Mouse (Mus musculus): Measurements from ENCODE around the gene Depdc5. TPM values are rescaled to one million over a fixed set of nuclear protein-coding genes. Genes with fewer than 3 reads are reported as not detected.
"Not testable (repeated sequence)": the region's sequence is repeated elsewhere in the genome, so short reads cannot be mapped to it uniquely, and the experiment has no call there.

Depdc5 gene
- polyA plus RNA-seq, 1 experiment from 2014 or later = 32.1 TPM

GRCm38 (mm10) chr5:32869389-32870024 lies 6.0 kb downstream of the Depdc5 start:
- Histone ChIP-seq H3K27ac (ENCODE audit: low read length) (no peak overlapping the region), H3K4me1 (replicated peaks; ENCODE audit: control insufficient read depth, insufficient read depth, low read length) (peaks cover 4% of the 10 kb centered on the region), H3K9ac (replicated peaks; ENCODE audit: low read depth, low read length) (no peak overlapping the region), H3K4me3 (replicated peaks; ENCODE audit: low read length) (no peak overlapping the region), H3K36me3 (ENCODE audit: control insufficient read depth, insufficient read depth) (peaks cover 3% of the 10 kb centered on the region), H3K27me3 (replicated peaks; ENCODE audit: control insufficient read depth, insufficient read depth, low read length) (no peaks in the 10 kb centered on the region), H3K4me2 (ENCODE audit: low read length) (no peak overlapping the region), H3K9me3 (ENCODE audit: control insufficient read depth, low read length) (no peaks in the 10 kb centered on the region)
- ATAC-seq = no peak
- WGBS = 100% methylated on average over 5 of the region's 5 CpGs

- Histone ChIP-seq H3K9ac (replicated peaks; ENCODE audit: low read depth, low read length) (no peak overlapping the region), H3K27ac (ENCODE audit: low read length) (no peak overlapping the region), H3K4me3 (replicated peaks; ENCODE audit: low read length) (no peak overlapping the region), H3K27me3 (replicated peaks; ENCODE audit: control insufficient read depth, insufficient read depth, low read length) (no peaks in the 10 kb centered on the region), H3K4me2 (ENCODE audit: low read length) (no peak overlapping the region), H3K36me3 (ENCODE audit: control insufficient read depth, insufficient read depth) (peaks cover 4% of the 10 kb centered on the region), H3K9me3 (ENCODE audit: control insufficient read depth, low read length) (no peaks in the 10 kb centered on the region), H3K4me1 (replicated peaks; ENCODE audit: control insufficient read depth, insufficient read depth, low read length) (no peaks in the 10 kb centered on the region)
- WGBS = 97% methylated on average over 5 of the region's 5 CpGs
- ATAC-seq = no peak
Observed at GRCm38 (mm10) chr5:32872346-32872745, 8.8 kb downstream of the Depdc5 start.

- Histone ChIP-seq H3K4me2 (ENCODE audit: low read length) (no peak overlapping the region), H3K4me3 (replicated peaks; ENCODE audit: low read length) (no peak overlapping the region), H3K9ac (replicated peaks; ENCODE audit: low read depth, low read length) (no peak overlapping the region), H3K27me3 (replicated peaks; ENCODE audit: control insufficient read depth, insufficient read depth, low read length) (no peaks in the 10 kb centered on the region), H3K27ac (ENCODE audit: low read length) (no peak overlapping the region), H3K4me1 (replicated peaks; ENCODE audit: control insufficient read depth, insufficient read depth, low read length) (no peaks in the 10 kb centered on the region), H3K9me3 (ENCODE audit: control insufficient read depth, low read length) (no peaks in the 10 kb centered on the region), H3K36me3 (ENCODE audit: control insufficient read depth, insufficient read depth) (peaks cover 22% of the 10 kb centered on the region)
- 71% methylated on average over 3 of the region's 3 CpGs for WGBS
- no peak for ATAC-seq
Observed at GRCm38 (mm10) chr5:32886739-32887138, 23.2 kb downstream of the Depdc5 start.

- no peak for ATAC-seq
- Histone ChIP-seq H3K9ac (replicated peaks; ENCODE audit: low read depth, low read length) (no peak overlapping the region), H3K27me3 (replicated peaks; ENCODE audit: control insufficient read depth, insufficient read depth, low read length) (no peaks in the 10 kb centered on the region), H3K36me3 (ENCODE audit: control insufficient read depth, insufficient read depth) (peaks cover 11% of the 10 kb centered on the region), H3K4me3 (replicated peaks; ENCODE audit: low read length) (no peak overlapping the region), H3K4me2 (ENCODE audit: low read length) (no peak overlapping the region), H3K9me3 (ENCODE audit: control insufficient read depth, low read length) (no peaks in the 10 kb centered on the region), H3K4me1 (replicated peaks; ENCODE audit: control insufficient read depth, insufficient read depth, low read length) (no peaks in the 10 kb centered on the region), H3K27ac (ENCODE audit: low read length) (no peak overlapping the region)
- 23% methylated on average over 1 of the region's 1 CpGs for WGBS
Observed at GRCm38 (mm10) chr5:32907496-32907895, 44.0 kb downstream of the Depdc5 start.

GRCm38 (mm10) chr5:32914071-32914470 lies 50.6 kb downstream of the Depdc5 start:
- WGBS = 76% methylated on average over 3 of the region's 3 CpGs
- H3K4me3 ChIP-seq (replicated peaks; ENCODE audit: low read length) = no peak overlapping the region
- no peaks in the 10 kb centered on the region for H3K4me1 ChIP-seq (replicated peaks; ENCODE audit: control insufficient read depth, insufficient read depth, low read length)
- no peak overlapping the region for H3K9ac ChIP-seq (replicated peaks; ENCODE audit: low read depth, low read length)
- no peaks in the 10 kb centered on the region for H3K27me3 ChIP-seq (replicated peaks; ENCODE audit: control insufficient read depth, insufficient read depth, low read length)
- no peak overlapping the region for H3K4me2 ChIP-seq (ENCODE audit: low read length)
- no peaks in the 10 kb centered on the region for H3K9me3 ChIP-seq (ENCODE audit: control insufficient read depth, low read length)
- H3K27ac ChIP-seq (ENCODE audit: low read length) = no peak overlapping the region
- H3K36me3 ChIP-seq (ENCODE audit: control insufficient read depth, insufficient read depth) = peaks cover 14% of the 10 kb centered on the region; the same call in 1 of the 2 replicates
- ATAC-seq = no peak

GRCm38 (mm10) chr5:32919281-32919680 lies 55.8 kb downstream of the Depdc5 start:
- not testable (repeated sequence) for ATAC-seq

GRCm38 (mm10) chr5:32922906-32923305 lies 59.4 kb downstream of the Depdc5 start:
- Histone ChIP-seq H3K9ac (replicated peaks; ENCODE audit: low read depth, low read length) (no peak overlapping the region), H3K27me3 (replicated peaks; ENCODE audit: control insufficient read depth, insufficient read depth, low read length) (no peaks in the 10 kb centered on the region), H3K9me3 (ENCODE audit: control insufficient read depth, low read length) (no peaks in the 10 kb centered on the region), H3K27ac (ENCODE audit: low read length) (no peak overlapping the region), H3K4me2 (ENCODE audit: low read length) (no peak overlapping the region), H3K36me3 (ENCODE audit: control insufficient read depth, insufficient read depth) (peaks cover 19% of the 10 kb centered on the region), H3K4me1 (replicated peaks; ENCODE audit: control insufficient read depth, insufficient read depth, low read length) (no peaks in the 10 kb centered on the region), H3K4me3 (replicated peaks; ENCODE audit: low read length) (no peak overlapping the region)
- 91% methylated on average over 4 of the region's 4 CpGs for WGBS
- ATAC-seq = no peak

More at GRCm38 (mm10) chr5:32919281-32919680, 55.8 kb downstream of the Depdc5 start:
- not testable (repeated sequence) for H3K9ac ChIP-seq (replicated peaks; ENCODE audit: low read depth, low read length); H3K4me2 ChIP-seq (ENCODE audit: low read length); H3K36me3 ChIP-seq (ENCODE audit: control insufficient read depth, insufficient read depth); H3K27ac ChIP-seq (ENCODE audit: low read length); H3K9me3 ChIP-seq (ENCODE audit: control insufficient read depth, low read length); H3K4me3 ChIP-seq (replicated peaks; ENCODE audit: low read length); H3K27me3 ChIP-seq (replicated peaks; ENCODE audit: control insufficient read depth, insufficient read depth, low read length); H3K4me1 ChIP-seq (replicated peaks; ENCODE audit: control insufficient read depth, insufficient read depth, low read length)
- 88% methylated on average over 2 of the region's 2 CpGs for WGBS

GRCm38 (mm10) chr5:32930761-32931160 lies 67.3 kb downstream of the Depdc5 start:
- H3K36me3 ChIP-seq (ENCODE audit: control insufficient read depth, insufficient read depth) = peaks cover 32% of the 10 kb centered on the region
- H3K9me3 ChIP-seq (ENCODE audit: control insufficient read depth, low read length) = no peaks in the 10 kb centered on the region
- H3K4me2 ChIP-seq (ENCODE audit: low read length) = no peak overlapping the region
- H3K4me1 ChIP-seq (replicated peaks; ENCODE audit: control insufficient read depth, insufficient read depth, low read length) = no peaks in the 10 kb centered on the region
- no peak overlapping the region for H3K9ac ChIP-seq (replicated peaks; ENCODE audit: low read depth, low read length)
- H3K27me3 ChIP-seq (replicated peaks; ENCODE audit: control insufficient read depth, insufficient read depth, low read length) = no peaks in the 10 kb centered on the region
- WGBS = 86% methylated on average over 2 of the region's 2 CpGs
- no peak overlapping the region for H3K4me3 ChIP-seq (replicated peaks; ENCODE audit: low read length)
- ATAC-seq = no peak
- H3K27ac ChIP-seq (ENCODE audit: low read length) = no peak overlapping the region

GRCm38 (mm10) chr5:32934654-32935053 lies 71.2 kb downstream of the Depdc5 start:
- Histone ChIP-seq H3K4me2 (ENCODE audit: low read length) (no peak overlapping the region), H3K4me3 (replicated peaks; ENCODE audit: low read length) (no peak overlapping the region), H3K36me3 (ENCODE audit: control insufficient read depth, insufficient read depth) (peaks cover 26% of the 10 kb centered on the region), H3K27ac (ENCODE audit: low read length) (no peak overlapping the region), H3K9ac (replicated peaks; ENCODE audit: low read depth, low read length) (no peak overlapping the region), H3K27me3 (replicated peaks; ENCODE audit: control insufficient read depth, insufficient read depth, low read length) (no peaks in the 10 kb centered on the region), H3K4me1 (replicated peaks; ENCODE audit: control insufficient read depth, insufficient read depth, low read length) (no peaks in the 10 kb centered on the region), H3K9me3 (ENCODE audit: control insufficient read depth, low read length) (no peaks in the 10 kb centered on the region)
- ATAC-seq = no peak
- 63% methylated on average over 2 of the region's 2 CpGs for WGBS

GRCm38 (mm10) chr5:32940586-32940985 lies 77.1 kb downstream of the Depdc5 start:
- Histone ChIP-seq H3K9ac (replicated peaks; ENCODE audit: low read depth, low read length) (no peak overlapping the region), H3K4me3 (replicated peaks; ENCODE audit: low read length) (no peak overlapping the region), H3K27ac (ENCODE audit: low read length) (no peak overlapping the region), H3K36me3 (ENCODE audit: control insufficient read depth, insufficient read depth) (peaks cover 21% of the 10 kb centered on the region), H3K4me1 (replicated peaks; ENCODE audit: control insufficient read depth, insufficient read depth, low read length) (no peaks in the 10 kb centered on the region), H3K4me2 (ENCODE audit: low read length) (no peak overlapping the region), H3K27me3 (replicated peaks; ENCODE audit: control insufficient read depth, insufficient read depth, low read length) (no peaks in the 10 kb centered on the region), H3K9me3 (ENCODE audit: control insufficient read depth, low read length) (no peaks in the 10 kb centered on the region)
- ATAC-seq = no peak
- WGBS = 69% methylated on average over 7 of the region's 7 CpGs
